ENCODE assay signal across 22 mouse cellular contexts in the genomic region with DNA sequence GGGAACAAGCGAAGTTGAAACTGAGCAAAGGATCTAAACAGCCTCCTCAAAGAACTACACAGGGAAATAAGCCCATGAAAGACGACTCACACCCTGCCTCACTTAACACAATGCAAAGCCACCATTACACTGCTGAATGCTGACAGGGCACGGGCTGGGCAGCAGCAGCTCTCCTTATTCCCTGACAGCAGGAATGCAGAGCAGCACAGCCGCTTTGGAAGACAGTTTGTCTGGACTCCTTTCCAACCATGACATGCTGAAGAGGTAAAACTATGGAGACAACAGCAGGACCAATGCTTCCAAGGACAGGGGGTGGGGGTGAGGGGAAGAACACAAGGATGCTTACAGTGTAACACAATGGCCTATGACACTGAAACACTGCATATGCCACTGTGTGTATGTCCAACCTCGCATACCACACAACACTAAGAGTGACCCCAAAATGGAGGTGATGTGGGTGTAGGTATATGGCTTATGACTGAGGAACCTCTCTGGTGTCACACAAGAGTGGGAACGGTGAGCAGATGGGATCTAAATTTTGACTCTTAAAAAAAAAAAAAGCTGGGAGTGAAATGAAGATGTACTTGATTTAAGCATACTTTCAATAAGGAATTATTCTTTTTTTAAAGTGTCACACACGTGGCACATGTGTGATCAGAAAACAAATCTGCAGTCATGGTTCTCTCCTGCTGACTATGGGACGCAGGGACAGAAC. TPM values are rescaled to one million over a fixed set of nuclear protein-coding genes. Genes with fewer than 3 reads are reported as not detected.
"Had no signal": no experiment of that assay in that cellular context is flagged by ENCODE, and none has a peak within 500 bp of the region (broad histone marks: within the 10 kb centered on the region; RNA-seq: fewer than 3 reads in every experiment).

No protein-coding gene starts in this region.

- H3K4me3 ChIP-seq: midbrain, embryonic 10.5 days; midbrain, embryonic 12.5 days; myocyte; neural tube, embryonic 13.5 days; neural tube, embryonic 15.5 days; stomach, embryonic 15.5 days had no signal

- DNase-seq: lung, adult 18-20 months; lung, embryonic 14.5 days; lung, postnatal 10 days; lung, postnatal 4 days; midbrain, embryonic 14.5 days; retina, postnatal 1 day; right cerebral cortex, adult 18-20 months; right cerebral cortex, postnatal 25 days; thymus, adult 18-20 months; thymus, postnatal 14 days; thymus, postnatal 36 days had no signal

- H3K9ac ChIP-seq: lung, embryonic 14.5 days; midbrain, embryonic 12.5 days; neural tube, embryonic 13.5 days; neural tube, embryonic 15.5 days; stomach, embryonic 15.5 days had no signal

- H3K9me3 ChIP-seq: midbrain, embryonic 10.5 days; midbrain, embryonic 12.5 days; neural tube, embryonic 13.5 days; neural tube, embryonic 15.5 days; stomach, embryonic 15.5 days had no signal

- ATAC-seq: midbrain, embryonic 16.5 days had no signal

- H3K4me2 ChIP-seq: lung, embryonic 14.5 days; midbrain, embryonic 12.5 days; neural tube, embryonic 13.5 days; neural tube, embryonic 15.5 days; stomach, embryonic 15.5 days had no signal

- H3K27me3 ChIP-seq: midbrain, embryonic 12.5 days; neural tube, embryonic 13.5 days; neural tube, embryonic 15.5 days; stomach, embryonic 15.5 days had no signal

- H3K27ac ChIP-seq: midbrain, embryonic 10.5 days; midbrain, embryonic 12.5 days; neural tube, embryonic 13.5 days; neural tube, embryonic 15.5 days; stomach, embryonic 15.5 days; stomach, postnatal 0 days had no signal

- H3K4me1 ChIP-seq: midbrain, embryonic 10.5 days; midbrain, embryonic 12.5 days; neural tube, embryonic 13.5 days; stomach, embryonic 15.5 days had no signal

RNA-seq across cellular contexts. Expression of a gene that starts 31.5 kb away (rescaled TPM):
- total RNA-seq: megakaryocyte, adult 5-6 weeks; megakaryocyte-erythroid progenitor cell, adult 5-6 weeks had no signal
- polyA plus RNA-seq: liver, embryonic 16.5 days; myocyte had no signal
